Mouse (Mus musculus) spleen, postnatal 4 days (tissue): ENCODE results near the gene Tmtc2.

Experiments used
- DNase-seq, 2 experiments: peaks; one replicate each; pipeline ENCODE4 v3.0.0; 2022; ENCODE audit warnings: low spot score in 2 of 2

Tmtc2 gene

GRCm38 (mm10) chr10:105292961-105293360 is 281.3 kb downstream of the Tmtc2 start:
- no peak for DNase-seq

DNA sequence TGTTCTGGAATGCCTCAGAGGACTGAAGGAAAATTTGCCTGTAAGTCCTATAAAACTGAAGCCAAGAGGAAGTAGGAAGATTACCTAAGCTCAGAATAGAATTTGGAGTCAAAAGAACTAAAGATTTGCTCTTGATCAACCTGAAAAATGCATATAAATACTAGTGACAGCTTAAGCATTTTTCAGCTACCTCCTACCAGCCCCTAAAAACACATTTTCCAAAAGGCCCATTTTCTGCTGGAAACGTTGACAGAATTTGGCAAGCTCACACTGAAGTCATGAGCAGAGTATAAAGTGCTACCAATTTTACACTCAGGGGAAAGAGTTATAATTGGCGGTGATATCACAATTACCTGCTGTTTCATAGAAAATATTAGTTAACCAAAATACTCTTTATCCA is 285.8 kb downstream of the Tmtc2 start:
- DNase-seq, result no peak

DNA sequence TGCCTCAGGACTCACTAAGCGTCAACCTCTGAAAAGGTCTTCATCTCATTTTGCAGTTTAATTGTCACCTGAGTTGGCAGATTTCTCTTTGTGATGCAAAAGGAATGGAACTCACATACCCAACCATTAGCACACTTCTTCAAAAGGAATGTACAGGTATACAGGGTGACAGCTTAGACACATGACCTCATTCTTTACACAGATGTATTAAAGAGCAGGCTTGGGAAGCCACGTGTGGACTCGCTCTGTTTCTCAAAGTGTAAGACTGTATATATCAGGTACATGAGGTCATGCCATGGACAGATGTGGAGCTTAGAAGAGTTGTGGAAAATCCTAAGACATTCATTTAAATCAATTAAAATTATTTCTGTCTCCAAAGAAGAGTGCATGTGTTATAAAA is 286.7 kb downstream of the Tmtc2 start:
- no peak for DNase-seq

GRCm38 (mm10) chr10:105287064-105287463 is 287.2 kb downstream of the Tmtc2 start:
- no peak for DNase-seq

- no peak for DNase-seq
These were observed 288.0 kb downstream of the Tmtc2 start for GRCm38 (mm10) chr10:105286221-105286620.

DNA sequence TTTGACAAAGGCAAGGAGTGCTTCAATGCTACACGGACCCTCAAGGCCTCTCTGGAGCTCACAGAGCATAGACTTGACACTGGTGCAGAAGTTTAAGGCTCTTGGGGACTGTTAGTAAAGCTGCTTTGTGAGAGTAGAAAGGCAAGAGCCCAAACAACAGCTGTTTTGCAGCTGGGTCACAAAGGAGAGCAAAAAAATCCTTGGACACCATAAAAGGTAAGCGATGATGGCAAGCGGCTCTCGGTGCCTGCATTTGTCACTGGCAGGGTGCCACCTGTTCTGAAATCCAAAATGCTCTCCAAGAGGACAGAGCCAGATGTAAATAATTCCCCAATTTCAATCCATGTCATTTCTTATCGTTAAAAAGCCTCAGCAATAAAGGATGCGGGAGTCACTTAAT is 290.1 kb downstream of the Tmtc2 start:
- DNase-seq, result no peak

DNA sequence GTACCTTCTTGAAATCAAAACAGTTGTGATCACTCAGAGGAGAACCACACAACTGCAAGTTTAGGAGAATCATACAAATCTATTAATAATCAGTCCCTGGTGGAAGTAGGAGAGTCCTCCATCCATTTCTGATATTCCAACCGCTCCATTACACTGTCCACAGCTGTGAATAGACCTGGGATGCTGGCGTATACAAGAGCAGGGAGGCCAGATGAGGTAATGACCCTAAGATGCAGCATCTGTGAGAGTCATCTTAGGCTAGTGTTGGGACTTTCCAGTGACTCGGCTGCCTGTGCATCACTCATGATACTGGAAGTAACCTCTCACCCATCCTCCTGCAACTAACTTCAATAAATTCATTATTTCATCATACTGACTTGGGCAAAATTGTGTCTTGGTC is 293.3 kb downstream of the Tmtc2 start:
- DNase-seq, result no peak

DNA sequence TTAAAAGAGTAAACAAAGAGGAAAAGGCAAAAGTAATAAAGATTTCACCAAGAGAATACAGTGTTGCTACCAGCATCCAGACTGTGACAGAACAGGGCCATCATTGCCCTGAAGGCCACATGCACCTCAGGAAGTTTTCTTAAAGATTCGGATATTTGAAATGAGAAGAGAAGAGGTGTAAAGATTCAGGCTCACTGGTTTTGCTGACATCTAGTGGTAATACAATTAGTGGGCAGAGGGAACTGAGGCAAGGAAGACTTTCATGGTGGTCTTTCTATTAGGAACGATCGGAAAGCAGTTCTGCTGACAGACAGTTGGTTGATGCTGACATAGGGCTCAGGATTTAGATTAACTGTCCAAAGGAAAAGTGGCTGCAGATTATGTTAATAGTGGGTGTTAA is 314.2 kb downstream of the Tmtc2 start:
- no peak for DNase-seq

DNA sequence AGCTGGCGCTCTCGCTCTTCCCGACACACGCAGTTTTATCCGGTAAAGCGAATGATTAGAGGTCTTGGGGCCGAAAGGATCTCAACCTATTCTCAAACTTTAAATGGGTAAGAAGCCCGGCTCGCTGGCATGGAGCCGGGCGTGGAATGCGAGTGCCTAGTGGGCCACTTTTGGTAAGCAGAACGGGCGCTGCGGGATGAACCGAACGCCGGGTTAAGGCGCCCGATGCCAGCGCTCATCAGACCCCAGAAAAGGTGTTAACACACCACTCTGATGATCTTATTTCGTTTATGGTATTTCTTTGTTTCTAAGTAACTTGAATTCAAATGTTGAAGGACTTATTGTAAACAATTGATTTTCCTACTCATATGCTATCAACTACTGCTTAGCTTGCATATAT is 336.0 kb downstream of the Tmtc2 start:
- DNase-seq, result peak; percentile 51 to 88

DNA sequence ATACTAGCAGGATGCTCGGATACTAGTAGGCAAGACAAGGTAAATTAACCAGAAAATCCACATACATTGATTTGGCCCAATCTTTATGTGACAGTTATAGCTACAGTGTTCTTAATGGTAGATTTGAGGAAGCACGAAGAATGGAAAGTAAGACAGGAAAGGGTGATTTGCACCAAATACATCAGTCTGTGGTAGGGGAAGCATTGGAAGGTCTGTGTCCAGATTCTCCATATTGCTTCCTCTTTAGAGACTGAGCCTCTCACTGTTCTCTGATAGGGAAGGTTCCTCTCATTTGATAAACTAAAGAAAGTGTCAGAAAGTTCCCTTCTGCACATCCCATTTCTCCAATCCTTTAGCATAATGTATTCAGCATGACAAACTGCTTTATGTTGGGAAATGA is 341.4 kb downstream of the Tmtc2 start:
- DNase-seq, result no peak

- no peak for DNase-seq
These were observed 343.8 kb downstream of the Tmtc2 start for GRCm38 (mm10) chr10:105230416-105230815.

- DNase-seq, result no peak
These were observed 345.6 kb downstream of the Tmtc2 start for GRCm38 (mm10) chr10:105228623-105229022.

DNA sequence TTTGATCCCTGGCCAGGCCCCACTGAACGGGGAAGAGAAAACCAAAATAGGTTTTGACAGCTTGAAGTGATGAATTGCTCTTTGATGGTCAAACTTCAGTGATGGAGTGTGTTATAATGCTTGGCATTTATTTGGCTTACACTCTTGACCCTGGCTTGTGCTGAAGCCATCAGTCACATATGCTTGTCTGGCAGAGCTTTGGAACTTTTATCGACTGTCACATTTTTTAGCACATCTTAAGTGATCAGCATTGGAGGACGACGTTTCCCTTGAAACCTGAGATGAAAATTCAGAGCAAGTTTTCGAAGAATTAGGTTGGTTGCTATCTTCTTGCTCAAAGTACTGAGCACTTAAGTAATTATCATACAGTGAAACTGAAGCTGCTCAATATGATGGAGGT is 346.6 kb downstream of the Tmtc2 start:
- no peak for DNase-seq

- DNase-seq, result no peak
These were observed 348.5 kb downstream of the Tmtc2 start for GRCm38 (mm10) chr10:105225714-105226113.

DNA sequence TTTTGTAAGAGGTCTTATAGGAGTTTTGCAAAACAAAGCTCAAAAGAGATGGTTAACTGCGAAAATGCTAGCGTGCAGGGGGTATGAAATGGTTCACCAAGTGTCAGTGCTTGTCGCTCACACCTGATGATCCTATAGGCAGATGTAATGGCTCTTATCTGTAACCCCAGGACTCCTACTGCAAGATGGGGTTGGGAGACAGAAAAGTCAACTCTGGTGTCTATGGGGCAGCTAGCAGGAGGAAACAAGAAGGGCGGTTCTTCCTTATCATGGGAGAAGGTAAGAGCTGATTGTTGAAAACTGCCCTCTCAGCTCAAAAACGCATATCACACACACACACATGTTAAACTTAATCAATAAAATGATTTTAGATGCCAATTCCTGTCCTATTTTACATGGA is 351.3 kb downstream of the Tmtc2 start:
- DNase-seq, result no peak

DNA sequence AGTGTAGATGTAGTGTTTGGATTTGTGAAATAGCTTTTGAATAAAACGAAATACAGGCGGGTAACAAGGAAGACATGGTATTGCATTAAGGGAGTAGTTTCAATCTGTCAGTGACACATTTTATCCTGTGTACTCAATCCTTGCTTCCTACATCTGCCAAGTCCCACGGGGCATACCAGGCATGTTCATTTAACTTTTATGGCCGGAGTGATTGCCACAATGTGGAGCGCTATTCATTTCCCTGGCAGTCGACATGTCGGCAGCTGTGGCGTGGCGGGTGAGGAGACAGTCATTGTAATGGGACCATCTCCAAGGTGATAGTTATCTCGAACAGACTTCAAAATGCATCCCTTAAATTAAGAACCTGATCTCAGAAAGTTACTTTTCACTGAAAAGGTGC is 372.8 kb downstream of the Tmtc2 start:
- DNase-seq, result no peak

DNA sequence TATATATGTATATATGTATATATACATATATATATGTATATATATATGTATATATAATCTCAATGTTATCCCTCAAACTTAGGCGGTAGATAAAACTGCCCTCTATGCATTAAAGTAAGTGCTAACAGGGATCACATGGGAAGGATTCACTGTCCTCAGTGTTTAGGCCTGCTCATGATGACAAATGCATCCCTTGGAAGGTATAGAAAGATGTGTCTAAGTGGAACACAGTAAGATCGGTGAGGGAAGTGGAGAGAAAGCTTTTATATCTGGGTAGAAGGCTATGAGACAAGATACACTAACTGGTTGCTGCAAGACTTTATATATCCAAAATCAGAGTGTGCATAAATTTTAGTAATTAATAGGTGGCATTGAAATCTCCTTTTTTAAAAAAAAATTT is 373.6 kb downstream of the Tmtc2 start:
- no peak for DNase-seq

GRCm38 (mm10) chr10:105200092-105200491 is 374.2 kb downstream of the Tmtc2 start:
- DNase-seq, result no peak

GRCm38 (mm10) chr10:105199515-105199914 is 374.7 kb downstream of the Tmtc2 start:
- DNase-seq, result no peak

DNA sequence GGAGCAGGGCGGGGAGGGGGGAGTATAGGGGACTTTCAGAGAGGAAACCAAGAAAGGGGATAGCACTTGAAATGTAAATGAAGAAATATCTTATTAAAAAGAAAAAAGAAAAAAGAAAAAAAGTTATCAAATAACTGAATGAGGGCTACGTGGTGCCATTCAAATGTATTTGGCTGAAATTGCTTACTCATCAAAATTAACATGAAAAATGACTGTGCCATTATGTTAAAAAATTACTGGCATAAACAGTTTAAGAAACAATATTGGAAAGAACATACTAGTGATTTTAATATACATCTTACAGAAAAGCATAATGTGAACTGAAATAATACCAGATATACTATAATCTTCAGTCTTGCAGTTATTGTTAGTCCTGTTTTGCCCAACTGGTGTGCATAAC is 378.9 kb downstream of the Tmtc2 start:
- no peak for DNase-seq

GRCm38 (mm10) chr10:105193756-105194460 is 380.3 kb downstream of the Tmtc2 start:
- DNase-seq, result no peak

- DNase-seq, result no peak
These were observed 382.2 kb downstream of the Tmtc2 start for GRCm38 (mm10) chr10:105192071-105192470.

- DNase-seq, result no peak
These were observed 384.5 kb downstream of the Tmtc2 start for GRCm38 (mm10) chr10:105189746-105190145.

DNA sequence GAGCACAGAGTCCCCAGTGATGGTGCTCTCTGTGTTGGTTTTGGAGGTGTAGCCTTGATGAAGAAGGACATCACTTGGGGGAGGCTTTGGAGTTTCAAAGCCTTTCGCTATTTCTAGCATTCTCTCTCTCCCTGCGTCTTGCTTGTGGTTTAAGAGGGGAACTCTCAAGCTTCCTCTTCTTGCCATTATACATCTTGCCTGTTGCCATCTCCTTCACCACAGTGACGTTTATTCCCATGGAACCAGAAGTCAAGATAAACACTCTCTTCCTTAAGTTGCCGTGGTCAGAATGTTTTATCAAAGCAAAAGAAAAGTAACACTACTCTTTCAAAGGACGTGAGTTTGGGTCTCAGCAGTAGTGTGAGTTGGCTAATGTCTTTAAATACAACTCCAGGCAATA is 387.6 kb downstream of the Tmtc2 start:
- DNase-seq, result no peak
